Mouse (Mus musculus) yolk sac, embryonic 10.5 days (tissue): ENCODE results near the gene Zp2.

ENCODE experiments used
- DNase-seq: peaks from one replicate; pipeline ENCODE4 v3.0.0-alpha.2; 2017; ENCODE audit warnings: low spot score

The Zp2 gene

GRCm38 (mm10) chr7:120142743-120143142 lies 2.3 kb downstream of the Zp2 start:
- no peak for DNase-seq

DNA sequence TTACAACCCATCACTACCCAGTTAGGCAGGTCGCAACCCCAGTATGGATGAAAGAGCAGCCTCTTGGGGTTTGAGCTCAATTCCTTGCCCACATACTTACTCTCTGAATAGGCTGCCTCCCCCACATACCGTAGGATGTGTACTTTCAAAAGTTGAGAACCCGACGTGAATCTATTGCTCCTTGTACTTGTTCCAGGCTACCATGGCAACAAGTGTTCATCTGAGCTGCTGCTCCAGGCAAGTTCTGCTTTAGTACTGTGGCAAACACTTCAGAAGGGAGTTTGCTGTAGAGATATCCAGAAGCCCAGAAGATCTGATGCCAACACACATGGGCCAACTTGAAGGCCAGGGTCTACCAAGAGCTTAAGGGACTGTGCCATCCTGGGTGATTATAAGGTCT lies 16.1 kb downstream of the Zp2 start:
- no peak for DNase-seq

GRCm38 (mm10) chr7:120127686-120128059 lies 17.4 kb downstream of the Zp2 start:
- DNase-seq: no peak

GRCm38 (mm10) chr7:120126976-120127685 lies 18.0 kb downstream of the Zp2 start:
- DNase-seq: no peak

DNA sequence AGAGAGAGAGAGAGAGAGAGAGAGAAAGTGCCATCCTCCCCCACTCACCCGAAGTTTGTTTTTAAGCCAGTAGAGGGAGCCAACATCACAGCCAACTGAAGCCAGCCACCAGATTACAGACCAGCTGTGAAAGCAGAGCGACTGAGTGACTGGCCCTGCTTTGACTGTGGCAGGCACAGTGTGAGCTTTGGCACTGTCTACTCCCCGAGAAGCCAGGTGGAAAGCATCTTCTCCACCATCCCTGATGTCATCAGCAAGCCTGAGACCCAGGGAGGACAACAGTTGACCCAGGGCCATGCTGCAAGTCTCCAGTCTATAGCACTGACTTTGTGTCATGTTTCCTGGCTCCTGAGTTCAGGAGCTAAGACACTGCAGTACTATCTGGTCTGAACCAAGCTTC lies 20.2 kb downstream of the Zp2 start:
- DNase-seq: peak; percentile 63

GRCm38 (mm10) chr7:120123776-120124175 lies 21.3 kb downstream of the Zp2 start:
- no peak for DNase-seq

GRCm38 (mm10) chr7:120117529-120117928 lies 27.6 kb downstream of the Zp2 start:
- DNase-seq: no peak

GRCm38 (mm10) chr7:120116976-120117375 lies 28.1 kb downstream of the Zp2 start:
- DNase-seq: no peak

DNA sequence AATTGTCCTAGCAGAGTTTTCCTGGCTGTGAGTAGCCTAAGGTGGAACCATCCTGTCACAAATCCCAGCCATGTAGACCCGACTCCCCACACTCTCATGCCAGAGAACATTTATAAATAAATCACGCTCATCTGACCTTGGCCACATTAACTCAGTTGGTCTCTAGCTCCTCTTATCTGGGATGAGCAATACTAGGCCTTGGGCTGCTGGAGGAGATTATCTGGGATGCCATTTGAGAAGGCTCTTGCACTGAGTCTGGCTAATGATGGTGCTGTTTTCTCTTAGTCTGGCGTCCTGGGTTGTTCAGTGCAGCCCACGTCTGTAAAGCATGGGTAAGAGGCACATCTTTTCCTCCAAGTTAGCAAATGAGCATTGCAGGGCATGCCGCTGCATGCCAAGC lies 35.4 kb downstream of the Zp2 start:
- no peak for DNase-seq

DNA sequence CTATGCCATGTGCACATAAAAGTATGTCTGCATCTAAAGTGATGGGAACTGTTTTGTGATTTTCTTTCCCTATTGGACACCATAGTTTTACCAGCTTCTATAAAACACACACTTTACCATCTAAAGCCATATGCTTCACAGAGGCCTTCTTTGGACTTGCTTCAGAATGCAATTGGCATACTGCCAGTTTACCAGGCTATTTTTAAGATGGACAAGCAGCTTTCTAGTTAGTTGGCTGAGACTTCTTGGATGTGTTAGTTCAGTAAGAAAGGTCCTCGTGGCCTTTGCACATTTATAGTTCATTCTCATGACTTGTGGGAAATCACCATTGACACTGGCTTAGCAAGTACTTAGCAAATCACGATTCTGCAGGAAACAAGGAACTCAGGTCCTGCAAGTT lies 38.7 kb downstream of the Zp2 start:
- no peak for DNase-seq

- DNase-seq: no peak
Measured at GRCm38 (mm10) chr7:120104975-120105374, 40.1 kb downstream of the Zp2 start.

GRCm38 (mm10) chr7:120103019-120103567 lies 42.0 kb downstream of the Zp2 start:
- DNase-seq: no peak

DNA sequence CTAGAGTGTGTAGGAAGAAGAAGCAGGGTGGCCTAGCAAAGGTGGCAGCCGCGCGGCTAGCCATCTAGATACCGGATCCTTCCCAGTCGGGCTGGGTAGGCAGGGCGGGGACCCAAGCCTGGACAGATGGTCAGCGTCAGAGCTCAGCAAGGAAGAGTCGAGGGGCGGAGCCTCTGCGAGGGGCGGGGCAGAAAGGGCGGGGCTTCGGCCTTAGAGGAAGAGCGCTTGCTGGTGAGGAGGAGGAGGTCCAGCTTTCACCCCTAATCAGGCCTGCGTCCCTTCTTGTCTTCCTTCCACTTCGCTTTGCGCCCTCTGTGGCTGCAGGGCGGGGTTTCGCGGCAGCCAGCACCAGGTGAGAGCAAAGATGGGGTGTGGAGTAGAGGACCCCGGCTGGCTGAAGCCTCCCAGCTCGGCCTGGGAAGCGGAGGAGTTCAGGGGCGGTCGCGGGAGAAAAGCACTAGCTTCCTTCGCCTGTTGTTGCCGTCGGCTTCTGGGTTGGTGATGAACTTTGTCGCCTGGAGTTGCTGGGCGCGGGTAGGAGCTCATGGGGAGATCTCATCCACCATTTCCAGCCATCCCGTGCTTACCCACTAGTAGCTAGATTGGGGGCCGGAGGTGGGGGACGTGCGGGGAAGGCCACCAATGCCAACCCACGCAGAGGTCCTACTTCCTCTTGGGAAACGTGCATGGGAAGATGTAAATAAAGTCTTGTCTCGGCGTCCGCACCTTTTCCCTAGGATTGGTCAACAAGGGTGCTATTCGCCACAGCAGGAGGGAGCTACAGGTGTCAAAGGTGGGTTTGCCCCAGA lies 42.7 kb downstream of the Zp2 start, which contains the start of gene Tmem159:
Gene Tmem159, plus strand, starts transcription at position 190 of the 809 bp plus-strand sequence.
- DNase-seq: peak; percentile 91

DNA sequence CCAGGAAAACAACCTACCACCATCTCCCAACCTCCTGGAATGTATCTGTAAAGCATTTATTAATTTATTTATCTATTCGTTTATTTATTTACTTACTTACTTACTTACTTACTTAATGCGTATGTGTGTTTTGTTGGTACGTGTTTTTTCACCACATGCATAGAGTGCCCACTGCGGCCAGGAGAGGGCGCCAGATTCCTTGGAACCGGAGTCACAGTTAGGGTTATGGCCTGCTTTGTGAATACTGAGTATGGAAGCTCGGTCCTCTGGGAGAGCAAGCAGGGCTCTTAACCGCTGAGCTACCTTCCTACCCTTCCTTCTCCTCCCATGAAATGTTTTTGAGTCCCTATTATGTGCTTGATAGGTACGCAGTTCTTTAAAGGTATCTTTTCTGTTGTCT lies 46.7 kb downstream of the Zp2 start:
- peak; percentile 17 for DNase-seq

DNA sequence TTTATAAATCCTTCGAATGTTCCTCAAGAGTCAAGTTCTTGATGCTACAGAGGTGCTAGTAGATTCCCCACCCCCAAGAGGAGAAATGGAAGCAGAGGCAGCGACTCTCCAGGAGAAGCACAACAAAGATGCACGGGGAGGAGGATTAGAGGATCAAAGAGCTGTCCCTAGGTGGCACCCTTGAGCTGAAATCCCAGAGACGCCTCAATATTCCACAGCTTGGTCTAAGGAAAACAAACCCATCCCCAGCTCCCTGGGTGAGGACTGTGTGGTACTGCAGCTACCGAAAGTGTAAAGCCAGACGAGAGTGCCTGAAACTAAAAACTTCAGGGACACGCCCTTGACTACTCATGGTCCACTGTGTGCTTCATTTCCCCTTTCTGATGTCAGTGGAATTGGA lies 47.2 kb downstream of the Zp2 start:
- peak; percentile 7 for DNase-seq

GRCm38 (mm10) chr7:120095180-120095579 lies 49.9 kb downstream of the Zp2 start, which contains the start of gene Dnah3:
TSS of gene Dnah3 (minus strand) at chr7:120095280.
- DNase-seq: no peak

GRCm38 (mm10) chr7:120094216-120094615 lies 50.9 kb downstream of the Zp2 start:
- no peak for DNase-seq

GRCm38 (mm10) chr7:120093033-120093432 lies 52.1 kb downstream of the Zp2 start:
- no peak for DNase-seq

- DNase-seq: no peak
Measured at GRCm38 (mm10) chr7:120080177-120080576, 64.9 kb downstream of the Zp2 start.
